Mouse (Mus musculus): ENCODE data around the gene 1700013H16Rik. TPM values are rescaled to one million over a fixed set of nuclear protein-coding genes. Genes with fewer than 3 reads are reported as not detected.
A peak's percentile ranks its signal among the peaks of the same experiment; 100 is the strongest.
"Not testable (repeated sequence)": the region's sequence is repeated elsewhere in the genome, so short reads cannot be mapped to it uniquely, and the experiment has no call there.

The 1700013H16Rik gene
- polyA plus RNA-seq (2014; fragmentation: Nextera tagmentation; extraction: Ambion mirVana), result not detected in 2 replicates

DNA sequence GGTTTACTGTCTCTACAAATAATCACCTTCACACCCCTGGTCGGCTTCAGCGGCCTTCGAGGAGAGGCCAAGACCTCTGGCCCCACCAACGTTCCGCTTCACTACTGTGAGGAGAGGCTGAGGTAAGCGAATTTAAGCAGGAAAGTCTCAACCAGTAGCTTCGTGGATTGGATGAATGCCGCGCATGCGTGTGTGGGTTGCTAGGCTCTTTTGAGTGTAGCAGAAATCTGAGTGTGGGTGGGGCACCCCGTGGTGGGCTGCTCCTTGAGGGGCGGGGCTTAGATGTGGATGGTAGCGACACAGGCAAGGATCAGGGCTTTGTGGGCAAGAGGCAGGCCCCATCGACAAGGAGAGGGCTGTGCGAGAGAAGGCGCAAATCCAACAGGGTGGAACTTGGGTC is at the start of gene 1700013H16Rik:
TSS of gene 1700013H16Rik (minus strand) at position 96 of the 400 bp plus-strand sequence.
- DNase-seq (ENCODE audit: low spot score), result no peak

GRCm38 (mm10) chrX:53799074-53799473 is 41.4 kb upstream of the 1700013H16Rik start:
- no peak overlapping the region for H3K27ac ChIP-seq (ENCODE audit: low read depth, low read length)
- no peak for ATAC-seq (ENCODE audit: insufficient read depth, low FRiP score, low TSS enrichment)
- 39% methylated on average over 3 of the region's 3 CpGs for WGBS

More for the DNA sequence above, at the start of gene 1700013H16Rik:
- Histone ChIP-seq H3K4me2 (ENCODE audit: low read depth) (no peak within 1 kb of the TSS), H3K27ac (ENCODE audit: low read depth, low read length) (no peak within 1 kb of the TSS), H3K27me3 (ENCODE audit: control insufficient read depth, insufficient read depth, low read length) (no peaks in the 10 kb centered on the region), H3K4me1 (ENCODE audit: control insufficient read depth, insufficient read depth, low read length) (no peaks in the 10 kb centered on the region), H3K9me3 (ENCODE audit: control insufficient read depth, low read length) (no peaks in the 10 kb centered on the region), H3K9ac (ENCODE audit: low read length) (no peak within 1 kb of the TSS), H3K36me3 (ENCODE audit: control insufficient read depth, insufficient read depth, low read length) (no peaks in the 10 kb centered on the region), H3K4me3 (ENCODE audit: low read depth, low read length) (no peak within 1 kb of the TSS)
- 92% methylated on average over 16 of the region's 16 CpGs for WGBS
- ATAC-seq (ENCODE audit: insufficient read depth, low FRiP score, low TSS enrichment), result no peak

GRCm38 (mm10) chrX:53797519-53797918 is 39.9 kb upstream of the 1700013H16Rik start, which contains the start of gene Xlr:
Gene Xlr, minus strand, starts transcription at chrX:53797706.
- H3K27ac ChIP-seq (ENCODE audit: low read depth, low read length); H3K9me3 ChIP-seq (ENCODE audit: control insufficient read depth, low read length); H3K4me3 ChIP-seq (ENCODE audit: low read depth, low read length); H3K4me1 ChIP-seq (ENCODE audit: control insufficient read depth, insufficient read depth, low read length); DNase-seq (ENCODE audit: low spot score); H3K4me2 ChIP-seq (ENCODE audit: low read depth); ATAC-seq (ENCODE audit: insufficient read depth, low FRiP score, low TSS enrichment); H3K9ac ChIP-seq (ENCODE audit: low read length); H3K36me3 ChIP-seq (ENCODE audit: control insufficient read depth, insufficient read depth, low read length); H3K27me3 ChIP-seq (ENCODE audit: control insufficient read depth, insufficient read depth, low read length): not testable (repeated sequence)
- WGBS, result 89% methylated on average over 11 of the region's 11 CpGs

More at GRCm38 (mm10) chrX:53799074-53799473, 41.4 kb upstream of the 1700013H16Rik start:
- Histone ChIP-seq H3K4me1 (ENCODE audit: control insufficient read depth, insufficient read depth, low read length) (no peaks in the 10 kb centered on the region), H3K36me3 (ENCODE audit: control insufficient read depth, insufficient read depth, low read length) (no peaks in the 10 kb centered on the region), H3K9ac (ENCODE audit: low read length) (no peak overlapping the region), H3K4me2 (ENCODE audit: low read depth) (no peak overlapping the region), H3K9me3 (ENCODE audit: control insufficient read depth, low read length) (no peaks in the 10 kb centered on the region), H3K27me3 (ENCODE audit: control insufficient read depth, insufficient read depth, low read length) (no peaks in the 10 kb centered on the region), H3K4me3 (ENCODE audit: low read depth, low read length) (no peak overlapping the region)
- DNase-seq (ENCODE audit: low spot score), result no peak

DNA sequence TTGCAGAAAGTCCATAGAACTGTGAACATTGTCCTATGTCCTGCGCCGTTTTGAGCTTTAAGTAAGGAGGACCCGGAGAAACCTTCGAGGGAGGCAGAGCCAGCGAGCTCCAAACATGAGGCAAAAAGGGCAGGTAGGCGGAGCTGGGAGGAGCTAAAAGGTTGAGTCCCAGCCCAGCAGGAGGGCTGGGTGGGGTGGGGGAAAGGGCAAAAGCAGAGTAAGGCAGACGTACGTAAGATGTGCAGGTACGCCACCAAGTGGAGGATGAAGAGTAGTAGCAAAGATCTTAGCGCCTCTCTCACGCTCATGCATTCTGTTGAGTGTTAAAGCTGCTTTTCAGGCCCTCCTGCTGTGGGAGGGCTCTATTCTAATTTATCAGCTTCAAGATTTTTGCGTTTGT is 18.6 kb upstream of the 1700013H16Rik start, which contains the start of gene Zfp36l3:
TSS of gene Zfp36l3 (minus strand) at position 119 of the 400 bp plus-strand sequence.
- DNase-seq (ENCODE audit: low spot score) (no peak), ATAC-seq (ENCODE audit: insufficient read depth, low FRiP score, low TSS enrichment) (no peak)
- no peak within 1 kb of the TSS for H3K27ac ChIP-seq (ENCODE audit: low read depth, low read length)
- H3K9ac ChIP-seq (ENCODE audit: low read length), result no peak within 1 kb of the TSS
- WGBS, result 87% methylated on average over 12 of the region's 12 CpGs
- no peaks in the 10 kb centered on the region for H3K9me3 ChIP-seq (ENCODE audit: control insufficient read depth, low read length)
- no peaks in the 10 kb centered on the region for H3K4me1 ChIP-seq (ENCODE audit: control insufficient read depth, insufficient read depth, low read length)
- no peaks in the 10 kb centered on the region for H3K27me3 ChIP-seq (ENCODE audit: control insufficient read depth, insufficient read depth, low read length)
- H3K36me3 ChIP-seq (ENCODE audit: control insufficient read depth, insufficient read depth, low read length), result no peaks in the 10 kb centered on the region
- H3K4me2 ChIP-seq (ENCODE audit: low read depth), result no peak within 1 kb of the TSS
- H3K4me3 ChIP-seq (ENCODE audit: low read depth, low read length), result no peak within 1 kb of the TSS

- no peaks in the 10 kb centered on the region for H3K36me3 ChIP-seq (ENCODE audit: control insufficient read depth, insufficient read depth, low read length)
- H3K27ac ChIP-seq (ENCODE audit: low read depth, low read length), result no peak overlapping the region
- no peaks in the 10 kb centered on the region for H3K9me3 ChIP-seq (ENCODE audit: control insufficient read depth, low read length)
- H3K4me2 ChIP-seq (ENCODE audit: low read depth), result no peak overlapping the region
- H3K4me1 ChIP-seq (ENCODE audit: control insufficient read depth, insufficient read depth, low read length), result no peaks in the 10 kb centered on the region
- no peaks in the 10 kb centered on the region for H3K27me3 ChIP-seq (ENCODE audit: control insufficient read depth, insufficient read depth, low read length)
- DNase-seq (ENCODE audit: low spot score) (no peak), ATAC-seq (ENCODE audit: insufficient read depth, low FRiP score, low TSS enrichment) (no peak)
- no peak overlapping the region for H3K4me3 ChIP-seq (ENCODE audit: low read depth, low read length)
- WGBS, result 82% methylated on average over 1 of the region's 1 CpGs
- H3K9ac ChIP-seq (ENCODE audit: low read length), result no peak overlapping the region
Measured at GRCm38 (mm10) chrX:53752851-53753250, 4.8 kb downstream of the 1700013H16Rik start.

DNA sequence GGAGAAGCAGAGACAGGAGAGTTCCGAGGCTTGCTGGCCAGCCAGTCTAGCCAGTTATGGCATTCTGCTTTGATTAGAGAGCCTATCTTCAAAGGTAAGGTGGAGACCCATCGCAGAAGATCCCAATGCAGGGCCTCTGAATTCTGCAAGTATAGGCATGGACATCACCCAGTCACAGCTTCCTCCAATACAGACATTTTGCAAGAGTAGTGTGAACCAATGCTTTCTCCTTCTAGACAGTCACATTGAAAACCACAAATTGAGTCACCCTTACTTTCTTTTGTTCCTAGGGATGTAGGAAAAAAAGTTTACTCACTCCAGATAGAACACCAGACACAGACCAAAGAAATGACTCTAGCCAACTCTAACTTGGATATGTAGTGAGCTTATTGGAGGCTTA is 28.7 kb downstream of the 1700013H16Rik start:
- Histone ChIP-seq H3K27me3 (ENCODE audit: control insufficient read depth, insufficient read depth, low read length) (no peaks in the 10 kb centered on the region), H3K9me3 (ENCODE audit: control insufficient read depth, low read length) (no peaks in the 10 kb centered on the region), H3K27ac (ENCODE audit: low read depth, low read length) (no peak overlapping the region), H3K4me1 (ENCODE audit: control insufficient read depth, insufficient read depth, low read length) (no peaks in the 10 kb centered on the region), H3K36me3 (ENCODE audit: control insufficient read depth, insufficient read depth, low read length) (no peaks in the 10 kb centered on the region), H3K4me2 (ENCODE audit: low read depth) (no peak overlapping the region), H3K9ac (ENCODE audit: low read length) (no peak overlapping the region), H3K4me3 (ENCODE audit: low read depth, low read length) (no peak overlapping the region)
- ATAC-seq (ENCODE audit: insufficient read depth, low FRiP score, low TSS enrichment), result no peak
- DNase-seq (ENCODE audit: low spot score), result no peak
- WGBS, result 88% methylated on average over 2 of the region's 2 CpGs

DNA sequence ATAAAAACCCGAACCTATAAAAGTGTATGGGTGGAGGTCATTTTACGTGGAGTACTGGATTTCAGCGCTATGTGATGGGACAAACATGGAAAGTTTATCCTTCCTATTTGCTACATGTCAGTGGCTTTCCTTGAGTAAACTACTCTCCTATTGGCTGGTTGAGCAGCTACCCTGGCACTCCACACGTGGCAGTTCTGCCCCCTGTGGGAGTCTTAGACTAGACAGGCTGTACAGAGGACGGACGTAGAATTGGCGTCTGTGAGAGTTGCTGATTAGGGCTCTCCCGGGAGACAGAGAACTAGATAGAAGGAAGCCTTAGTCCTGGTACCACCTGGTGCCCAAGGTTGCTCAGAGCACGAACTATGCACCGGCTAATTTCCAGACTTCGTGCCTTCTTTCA is 33.0 kb downstream of the 1700013H16Rik start, which contains the start of gene 4930502E18Rik:
TSS of gene 4930502E18Rik (plus strand) at position 231 of the 400 bp plus-strand sequence.
- H3K27me3 ChIP-seq (ENCODE audit: control insufficient read depth, insufficient read depth, low read length), result no peaks in the 10 kb centered on the region
- H3K4me3 ChIP-seq (ENCODE audit: low read depth, low read length), result no peak within 1 kb of the TSS
- no peaks in the 10 kb centered on the region for H3K9me3 ChIP-seq (ENCODE audit: control insufficient read depth, low read length)
- H3K36me3 ChIP-seq (ENCODE audit: control insufficient read depth, insufficient read depth, low read length), result no peaks in the 10 kb centered on the region
- no peak for DNase-seq (ENCODE audit: low spot score)
- ATAC-seq (ENCODE audit: insufficient read depth, low FRiP score, low TSS enrichment), result no peak
- H3K4me1 ChIP-seq (ENCODE audit: control insufficient read depth, insufficient read depth, low read length), result no peaks in the 10 kb centered on the region
- WGBS, result 81% methylated on average over 11 of the region's 11 CpGs
- H3K27ac ChIP-seq (ENCODE audit: low read depth, low read length), result no peak within 1 kb of the TSS
- H3K9ac ChIP-seq (ENCODE audit: low read length), result no peak within 1 kb of the TSS
- H3K4me2 ChIP-seq (ENCODE audit: low read depth), result no peak within 1 kb of the TSS

DNA sequence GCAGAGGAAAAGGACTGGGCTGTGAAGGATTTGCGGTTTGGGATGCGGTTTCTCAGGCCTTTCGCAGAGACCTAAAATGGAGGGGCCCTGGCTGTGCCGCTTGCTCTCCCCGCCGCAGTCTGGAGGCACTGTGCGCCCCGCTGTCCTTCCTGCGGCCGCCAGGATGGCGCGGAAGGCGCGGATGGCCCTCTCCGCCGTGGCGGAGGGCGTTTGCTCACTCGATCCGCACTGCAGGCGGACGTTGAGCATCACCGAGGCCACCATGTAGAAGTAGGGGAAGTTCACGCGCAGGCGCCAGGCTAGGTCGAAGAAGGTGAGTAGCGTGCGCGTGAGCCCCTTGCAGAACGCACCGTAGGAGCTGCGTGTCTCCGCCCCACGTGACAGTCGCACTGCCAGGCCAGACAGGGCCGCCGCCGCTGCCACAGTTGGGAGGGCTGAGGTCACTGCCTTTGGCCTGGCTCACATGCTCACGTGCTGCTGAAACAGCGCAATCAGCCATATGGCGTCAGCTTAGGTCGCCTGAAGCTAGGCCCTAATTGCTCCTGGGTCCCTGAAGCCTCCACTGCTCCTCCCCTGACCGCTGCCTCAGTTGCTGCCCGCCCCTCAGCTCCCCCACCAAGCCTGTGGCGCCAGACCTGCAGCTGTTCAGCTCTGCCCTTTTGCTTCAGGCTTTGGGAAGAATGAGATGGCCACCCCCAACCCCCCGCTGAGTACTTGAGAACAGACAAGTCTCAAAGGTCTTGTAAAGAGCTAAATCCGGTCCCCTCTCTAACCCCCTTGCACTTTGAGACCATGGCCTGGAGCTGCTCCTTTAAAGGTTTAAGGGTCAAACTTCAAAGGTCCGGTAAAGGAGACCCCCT is 41.1 kb downstream of the 1700013H16Rik start:
- Histone ChIP-seq H3K9ac (ENCODE audit: low read length) (peak overlapping the region; percentile 41), H3K27me3 (ENCODE audit: control insufficient read depth, insufficient read depth, low read length) (no peaks in the 10 kb centered on the region), H3K4me1 (ENCODE audit: control insufficient read depth, insufficient read depth, low read length) (no peaks in the 10 kb centered on the region), H3K36me3 (ENCODE audit: control insufficient read depth, insufficient read depth, low read length) (no peaks in the 10 kb centered on the region), H3K27ac (ENCODE audit: low read depth, low read length) (no peak overlapping the region), H3K9me3 (ENCODE audit: control insufficient read depth, low read length) (no peaks in the 10 kb centered on the region), H3K4me3 (ENCODE audit: low read depth, low read length) (peak overlapping the region; percentile 24), H3K4me2 (ENCODE audit: low read depth) (peak overlapping the region; percentile 41)
- DNase-seq (ENCODE audit: low spot score) (peak; percentile 64), ATAC-seq (ENCODE audit: insufficient read depth, low FRiP score, low TSS enrichment) (peak; percentile 86)
- 20% methylated on average over 47 of the region's 49 CpGs for WGBS

- no peaks in the 10 kb centered on the region for H3K27me3 ChIP-seq (ENCODE audit: control insufficient read depth, insufficient read depth, low read length)
Measured at GRCm38 (mm10) chrX:53715942-53716322, 41.7 kb downstream of the 1700013H16Rik start.

More at GRCm38 (mm10) chrX:53715942-53716322, 41.7 kb downstream of the 1700013H16Rik start:
- no peaks in the 10 kb centered on the region for H3K9me3 ChIP-seq (ENCODE audit: control insufficient read depth, low read length)
- DNase-seq (ENCODE audit: low spot score) (no peak), ATAC-seq (ENCODE audit: insufficient read depth, low FRiP score, low TSS enrichment) (peak; percentile 39; the same call in 1 of the 2 replicates)
- H3K4me1 ChIP-seq (ENCODE audit: control insufficient read depth, insufficient read depth, low read length), result no peaks in the 10 kb centered on the region
- whole genome bisulfite sequencing, result 63% methylated on average over 2 of the region's 2 CpGs
- H3K27ac ChIP-seq (ENCODE audit: low read depth, low read length), result no peak overlapping the region
- no peaks in the 10 kb centered on the region for H3K36me3 ChIP-seq (ENCODE audit: control insufficient read depth, insufficient read depth, low read length)
- peak overlapping the region; percentile 24; the same call in 1 of the 2 replicates for H3K4me3 ChIP-seq (ENCODE audit: low read depth, low read length)
- peak overlapping the region; percentile 41 for H3K4me2 ChIP-seq (ENCODE audit: low read depth)
- no peak overlapping the region for H3K9ac ChIP-seq (ENCODE audit: low read length)
